Mouse (Mus musculus) activated CD4-positive, CD25-positive, alpha-beta regulatory T cell, adult 4 months (primary cell): ENCODE measurements around the gene Syt9. TPM values are rescaled to one million over a fixed set of nuclear protein-coding genes. Genes with fewer than 3 reads are reported as not detected.
A peak's percentile ranks its signal among the peaks of the same experiment; 100 is the strongest.

ENCODE experiments used
- ATAC-seq: one replicate; pipeline ENCODE4 v1.8.0; 2017
- polyA plus RNA-seq, 2 experiments: library from polyadenylated mRNA; unstranded; fragments of 100-300 nt; shearing (Covaris generic); gene quantifications; one replicate each; pipeline ENCODE4 v1.2.1; 2017

Gene Syt9
- polyA plus RNA-seq, 2 experiments from 2014 or later: not detected

DNA sequence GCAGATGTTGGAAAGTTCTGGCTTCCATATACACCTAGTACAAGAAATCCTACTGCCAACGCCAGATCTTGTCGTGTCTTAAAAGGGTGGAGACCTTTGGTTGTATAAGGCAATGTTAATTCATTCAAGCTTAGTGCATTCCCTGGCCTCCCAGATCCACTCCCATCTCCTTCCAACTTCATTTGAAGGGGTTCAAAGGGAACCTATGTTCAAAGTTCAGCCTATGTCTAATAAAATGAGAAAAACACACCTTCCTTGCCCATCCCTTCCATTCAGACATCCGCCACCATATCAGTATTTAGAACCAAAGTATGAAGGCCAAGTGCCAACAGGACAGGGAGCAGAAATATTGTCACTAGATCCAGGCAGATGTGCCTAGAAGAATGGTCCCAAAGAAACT, 177.3 kb downstream of the Syt9 start:
- ATAC-seq: no peak

- no peak for ATAC-seq
Measured at GRCm38 (mm10) chr7:107553461-107553860, 182.9 kb downstream of the Syt9 start.

DNA sequence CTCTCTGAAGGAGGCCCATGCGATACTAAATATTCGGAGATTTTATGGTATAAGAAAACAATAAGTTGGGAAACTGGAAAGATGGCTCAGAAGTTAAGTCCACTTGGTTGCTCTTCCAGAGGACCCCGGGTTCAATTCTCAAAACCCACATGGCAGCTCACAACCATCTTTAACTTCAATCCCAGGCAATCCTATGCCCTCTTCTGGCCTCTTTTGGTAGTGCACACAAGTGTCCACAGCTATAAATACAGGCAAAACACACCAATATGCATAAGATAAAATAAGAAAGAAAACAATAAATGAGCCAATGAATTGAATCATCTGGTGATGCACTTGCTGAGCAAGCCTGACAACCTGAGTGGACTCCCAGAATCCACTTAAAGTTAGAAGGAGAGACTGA, 185.4 kb downstream of the Syt9 start:
- no peak for ATAC-seq

DNA sequence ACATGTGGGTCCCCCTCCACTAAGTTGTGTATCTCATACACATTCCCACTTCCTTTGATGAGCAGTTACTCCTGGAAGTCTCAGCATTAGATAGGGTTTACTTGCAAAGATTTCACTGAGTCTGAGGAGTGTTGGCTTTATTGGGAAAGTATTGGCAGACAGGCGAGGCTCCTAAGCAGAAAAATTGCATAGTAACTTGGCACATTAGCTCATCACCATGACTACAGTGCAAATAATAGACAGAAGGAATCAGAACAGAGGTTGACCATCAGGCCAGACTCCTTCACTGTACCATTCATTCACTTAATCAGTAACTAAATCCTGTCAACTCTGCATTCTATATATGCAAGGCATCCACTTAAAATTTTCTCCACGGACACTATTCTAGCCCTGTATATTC, 190.1 kb downstream of the Syt9 start:
- no peak for ATAC-seq

DNA sequence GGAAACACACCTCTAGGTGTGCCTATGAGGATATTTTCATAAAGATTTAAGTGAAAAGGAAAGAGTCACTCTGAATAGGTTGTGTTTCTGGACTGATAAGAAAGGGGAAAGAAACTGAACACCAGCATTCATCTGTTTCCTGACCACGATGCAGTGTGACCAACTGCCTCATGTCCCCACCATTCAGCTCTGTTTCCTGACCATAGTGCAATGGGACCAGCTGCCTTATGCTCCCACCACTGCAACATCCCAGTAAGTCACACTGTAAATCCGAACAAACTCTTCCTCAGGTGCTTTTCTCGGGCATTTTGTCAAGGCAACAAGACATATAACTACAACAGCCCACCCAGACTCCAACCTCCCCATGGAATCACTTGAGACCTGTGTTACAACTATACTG, 191.1 kb downstream of the Syt9 start:
- no peak for ATAC-seq

DNA sequence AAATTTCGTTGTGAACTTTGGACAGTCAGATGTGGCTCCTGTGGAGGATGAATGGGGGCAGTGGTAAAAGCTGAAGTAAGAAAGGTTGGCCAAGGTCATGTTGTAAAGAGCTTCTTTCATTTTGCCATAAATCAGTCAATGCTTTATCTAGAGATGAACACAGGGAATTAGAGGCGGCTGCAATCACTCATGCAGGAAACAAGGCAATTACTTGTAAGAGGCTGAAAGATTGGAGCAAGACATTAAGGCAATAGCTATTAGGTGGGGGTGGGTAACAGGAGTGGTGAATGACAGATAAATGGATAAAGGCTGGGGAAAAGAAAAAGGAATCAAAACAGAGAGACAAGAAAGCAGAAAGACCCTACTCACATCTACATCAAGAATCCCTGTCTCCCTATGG, 193.2 kb downstream of the Syt9 start:
- no peak for ATAC-seq

DNA sequence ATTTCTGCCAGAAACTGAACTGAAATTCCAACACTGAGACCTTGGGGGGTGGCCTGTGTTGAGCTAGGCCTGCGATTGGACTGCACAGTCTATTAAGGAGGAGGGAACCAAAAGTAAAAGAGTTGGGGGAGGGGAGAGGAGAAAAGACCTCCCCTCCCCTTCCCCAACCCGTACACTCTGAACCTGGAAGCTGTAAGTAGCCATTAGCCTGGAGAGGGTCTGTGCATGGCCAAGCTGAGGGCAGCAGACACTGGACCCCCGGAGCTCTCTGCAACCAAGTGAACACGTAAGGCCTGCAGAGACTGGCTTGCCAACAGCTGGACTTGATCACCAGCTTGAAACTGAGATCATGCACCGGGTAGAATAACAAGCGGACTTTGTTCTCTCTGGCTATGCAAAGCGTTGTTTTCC, 196.7 kb downstream of the Syt9 start, which contains the start of gene Olfml1:
Gene Olfml1 (plus strand): TSS at position 186 of the 411 bp plus-strand sequence.
- no peak for ATAC-seq

DNA sequence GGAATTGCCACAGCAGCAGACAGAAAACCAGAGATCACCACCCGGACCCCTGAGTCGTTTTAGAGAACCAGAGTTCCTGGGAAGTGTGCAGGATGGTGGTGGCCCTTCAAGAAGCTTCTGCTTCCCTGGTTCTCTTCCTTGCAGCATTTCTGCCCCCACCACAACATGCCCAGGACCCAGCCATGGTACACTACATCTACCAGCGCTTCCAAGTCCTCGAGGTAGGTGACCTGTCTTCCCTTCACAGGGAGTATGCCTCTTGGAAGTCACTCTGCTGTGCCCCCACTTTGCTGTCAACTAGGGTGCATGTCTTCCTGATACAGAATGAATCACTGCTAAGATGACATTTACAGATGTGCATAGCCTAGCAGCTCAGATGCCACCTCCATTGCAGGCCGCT, 197.1 kb downstream of the Syt9 start:
- no peak for ATAC-seq

- no peak for ATAC-seq
Measured at GRCm38 (mm10) chr7:107568971-107569370, 198.4 kb downstream of the Syt9 start.

GRCm38 (mm10) chr7:107573856-107574255, 203.3 kb downstream of the Syt9 start:
- no peak for ATAC-seq

DNA sequence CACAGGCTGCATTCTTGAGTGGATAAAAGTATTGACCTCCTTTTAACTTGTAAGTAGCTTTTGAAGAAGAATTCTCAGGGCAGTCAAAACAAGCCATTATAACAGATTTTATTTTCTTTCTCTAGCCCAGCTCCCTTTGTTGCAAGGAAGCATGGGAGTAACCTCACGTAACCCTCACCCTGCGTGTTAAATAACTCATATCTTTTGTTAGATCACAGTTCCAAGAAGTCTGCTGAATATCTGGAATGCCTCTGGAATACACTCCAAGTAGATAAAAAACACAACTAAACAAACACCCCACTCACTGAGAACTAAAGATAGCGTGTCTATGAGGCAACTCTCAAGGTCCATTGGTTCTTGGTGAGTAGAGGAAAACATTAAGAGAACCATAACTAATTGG, 203.7 kb downstream of the Syt9 start:
- ATAC-seq: no peak

DNA sequence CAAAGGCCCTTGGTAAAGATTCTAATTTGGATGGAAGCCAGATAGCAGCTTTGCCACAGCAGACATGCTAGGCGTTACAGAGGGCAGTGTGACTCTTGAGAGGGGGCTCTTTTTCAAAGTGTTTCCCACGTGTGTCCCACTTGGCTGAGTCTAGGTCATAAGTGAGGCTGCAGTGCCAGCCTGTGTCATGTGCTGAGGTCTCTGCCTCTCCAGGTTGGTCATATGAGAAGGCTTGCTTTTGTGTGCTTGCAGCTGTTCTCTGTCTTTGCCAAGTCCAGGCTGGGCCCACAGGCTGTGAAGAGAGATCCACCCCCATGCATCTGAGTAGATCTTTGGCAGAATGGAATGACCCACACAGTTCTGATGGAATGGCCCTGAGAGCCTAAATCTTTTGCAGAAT, 222.1 kb downstream of the Syt9 start:
- no peak for ATAC-seq

- ATAC-seq: no peak
Measured at GRCm38 (mm10) chr7:107593904-107594303, 223.4 kb downstream of the Syt9 start.

GRCm38 (mm10) chr7:107594325-107594856, 223.9 kb downstream of the Syt9 start:
- ATAC-seq: peak; percentile 73

- peak; percentile 82 for ATAC-seq
Measured at GRCm38 (mm10) chr7:107594857-107595402, 224.4 kb downstream of the Syt9 start, which contains the start of gene Ppfibp2. Gene Ppfibp2, plus strand, starts transcription at chr7:107595207.

GRCm38 (mm10) chr7:107595426-107595825, 224.9 kb downstream of the Syt9 start:
- no peak for ATAC-seq

GRCm38 (mm10) chr7:107596753-107597152, 226.2 kb downstream of the Syt9 start:
- ATAC-seq: no peak

DNA sequence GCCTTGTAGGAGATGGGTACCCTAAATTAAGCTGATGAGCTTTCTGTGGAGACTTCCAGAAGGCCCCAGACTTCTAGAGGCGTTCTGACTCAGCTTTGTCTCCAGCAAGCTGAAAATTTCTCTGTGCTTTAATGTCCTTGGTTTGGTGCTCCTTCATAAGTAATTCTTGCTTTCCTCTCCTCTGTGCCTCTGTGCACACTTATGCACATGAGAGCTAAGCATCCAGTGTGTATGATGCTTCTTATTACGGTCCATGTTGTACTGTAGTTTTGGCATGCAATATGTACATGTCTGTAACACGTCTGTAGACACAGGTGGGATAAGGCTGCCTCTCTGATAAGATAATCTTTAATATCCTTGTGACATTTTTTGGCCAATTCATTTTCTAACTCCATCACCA, 227.4 kb downstream of the Syt9 start:
- no peak for ATAC-seq

Other genes with a start within 250 kb of the Syt9 start
- gene Olfr715, start 239.6 kb upstream of the Syt9 start, polyA plus RNA-seq: not detected
- under 1 TPM in 1 of 2 experiments, not detected in 1; 0.12 TPM for gene Olfr716, start 232.4 kb upstream of the Syt9 start, polyA plus RNA-seq
- not detected for gene Nlrp14, start 203.7 kb upstream of the Syt9 start, polyA plus RNA-seq
- gene Rbmxl2, start 161.3 kb upstream of the Syt9 start, polyA plus RNA-seq: not detected
- gene Olfml1, start 196.7 kb downstream of the Syt9 start, polyA plus RNA-seq: not detected
- under 1 TPM; 0.31 to 0.44 TPM for gene Ppfibp2, start 224.5 kb downstream of the Syt9 start, polyA plus RNA-seq